Mouse (Mus musculus): ENCODE data around the gene Ttc21a. TPM values are rescaled to one million over a fixed set of nuclear protein-coding genes. Genes with fewer than 3 reads are reported as not detected.
A peak's percentile ranks its signal among the peaks of the same experiment; 100 is the strongest.

The Ttc21a gene
- polyA plus RNA-seq (2014; fragmentation: Nextera tagmentation; extraction: Ambion mirVana): 0.10 and 0.33 TPM in 2 replicates

DNA sequence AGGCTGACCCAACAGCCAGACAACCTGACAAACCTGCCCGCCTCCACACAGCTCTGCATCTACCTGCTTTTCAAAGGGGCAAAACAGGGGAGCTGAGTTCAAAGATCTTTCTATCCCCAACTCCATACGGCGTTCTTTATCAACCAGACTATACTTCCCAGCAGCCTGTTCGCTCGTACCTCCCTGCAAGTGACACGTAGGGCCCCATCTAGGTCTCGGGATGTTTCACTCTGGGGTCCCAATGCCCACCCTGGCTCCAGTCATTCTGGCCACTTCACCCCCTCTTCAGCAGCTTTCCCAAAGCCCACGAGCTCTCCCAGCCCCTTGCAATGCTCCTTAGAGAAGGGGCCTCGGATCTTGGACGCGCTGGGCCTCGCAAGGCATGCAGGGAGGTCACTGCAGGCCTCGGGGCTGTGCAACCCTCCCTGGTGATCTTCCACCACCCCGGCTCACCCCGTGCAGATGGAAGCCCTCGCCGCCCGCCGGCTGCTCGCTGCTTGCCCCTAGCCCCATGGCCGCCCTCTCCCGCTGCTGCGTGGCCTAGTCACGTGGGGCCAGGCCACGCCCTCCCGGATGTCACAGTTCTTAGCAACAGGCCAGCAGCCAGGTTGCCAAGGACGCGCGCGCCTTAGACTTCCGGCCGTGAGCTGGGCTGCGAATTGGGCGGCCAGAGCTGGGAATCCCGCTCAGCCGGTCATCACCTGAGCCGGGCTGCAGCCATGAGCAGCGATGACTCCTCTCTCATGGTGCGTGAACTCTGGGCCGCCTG, at the start of gene Ttc21a, which contains the start of gene Gorasp1:
TSS of gene Ttc21a (plus strand) at position 602 of the 769 bp plus-strand sequence.
TSS of gene Gorasp1 (minus strand) at position 561 of the 769 bp plus-strand sequence.
- WGBS: 2% methylated on average over 40 of the region's 40 CpGs
- DNase-seq (ENCODE audit: low spot score) (peak; percentile 96), ATAC-seq (replicated peaks; ENCODE audit: insufficient number of reproducible peaks, low FRiP score, low TSS enrichment, low read depth) (peak; percentile 86)
- Histone ChIP-seq H3K4me2 (ENCODE audit: low read depth, low read length) (peak within 1 kb of the TSS; percentile 87), H3K9me3 (replicated peaks; ENCODE audit: control insufficient read depth, low read length) (no peaks in the 10 kb centered on the region), H3K27me3 (ENCODE audit: control insufficient read depth, insufficient read depth, low read length) (no peaks in the 10 kb centered on the region), H3K4me3 (ENCODE audit: low read depth, low read length) (peak within 1 kb of the TSS; percentile 76), H3K4me1 (ENCODE audit: control insufficient read depth, insufficient read depth, low read length) (no peaks in the 10 kb centered on the region), H3K9ac (replicated peaks; ENCODE audit: low read length) (peak within 1 kb of the TSS; percentile 90), H3K27ac (replicated peaks; ENCODE audit: low read depth, low read length) (0 out of 2 replicates have a peak within 1 kb of the TSS, but pooled peaks have one; percentile 56), H3K36me3 (replicated peaks; ENCODE audit: control insufficient read depth, insufficient read depth, low read depth, low read length) (no peaks in the 10 kb centered on the region; the same call in 1 of the 2 replicates)

GRCm38 (mm10) chr9:119888843-119889246, 48.6 kb upstream of the Ttc21a start:
- H3K9me3 ChIP-seq (replicated peaks; ENCODE audit: control insufficient read depth, low read length): no peaks in the 10 kb centered on the region
- peak; percentile 40 for DNase-seq (ENCODE audit: low spot score)
- H3K27me3 ChIP-seq (ENCODE audit: control insufficient read depth, insufficient read depth, low read length): no peaks in the 10 kb centered on the region
- H3K36me3 ChIP-seq (replicated peaks; ENCODE audit: control insufficient read depth, insufficient read depth, low read depth, low read length): no peaks in the 10 kb centered on the region
- no peak overlapping the region for H3K4me3 ChIP-seq (ENCODE audit: low read depth, low read length)
- WGBS: 46% methylated on average over 2 of the region's 2 CpGs
- no peak; the same call in 1 of the 2 replicates for ATAC-seq (replicated peaks; ENCODE audit: insufficient number of reproducible peaks, low FRiP score, low TSS enrichment, low read depth)
- no peaks in the 10 kb centered on the region for H3K4me1 ChIP-seq (ENCODE audit: control insufficient read depth, insufficient read depth, low read length)
- H3K9ac ChIP-seq (replicated peaks; ENCODE audit: low read length): no peak overlapping the region; the same call in 1 of the 2 replicates
- no peak overlapping the region for H3K4me2 ChIP-seq (ENCODE audit: low read depth, low read length)
- no peak overlapping the region for H3K27ac ChIP-seq (replicated peaks; ENCODE audit: low read depth, low read length)

DNA sequence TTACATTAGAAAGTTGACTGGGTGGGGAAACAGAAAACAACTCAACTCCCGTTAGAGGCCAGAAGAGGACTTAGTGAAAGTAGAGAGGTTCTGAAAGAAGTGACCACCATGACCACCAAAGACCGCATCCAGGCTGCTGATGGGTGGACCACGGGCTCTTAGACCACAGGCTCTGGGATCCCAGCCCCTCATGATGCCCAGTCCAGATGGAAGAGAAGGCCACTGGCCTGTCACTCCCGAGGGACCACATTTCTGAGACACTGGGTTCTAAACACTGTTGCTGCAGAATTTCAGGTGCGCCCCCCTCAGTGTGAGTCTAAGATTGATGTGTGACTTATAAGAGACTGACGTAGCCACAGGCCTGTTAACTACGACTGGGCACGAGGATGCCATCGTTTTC, 48.0 kb upstream of the Ttc21a start:
- WGBS: 81% methylated on average over 9 of the region's 9 CpGs
- DNase-seq (ENCODE audit: low spot score) (no peak), ATAC-seq (replicated peaks; ENCODE audit: insufficient number of reproducible peaks, low FRiP score, low TSS enrichment, low read depth) (no peak)
- no peaks in the 10 kb centered on the region for H3K4me1 ChIP-seq (ENCODE audit: control insufficient read depth, insufficient read depth, low read length)
- no peaks in the 10 kb centered on the region for H3K36me3 ChIP-seq (replicated peaks; ENCODE audit: control insufficient read depth, insufficient read depth, low read depth, low read length)
- H3K27ac ChIP-seq (replicated peaks; ENCODE audit: low read depth, low read length): no peak overlapping the region
- no peaks in the 10 kb centered on the region for H3K9me3 ChIP-seq (replicated peaks; ENCODE audit: control insufficient read depth, low read length)
- H3K9ac ChIP-seq (replicated peaks; ENCODE audit: low read length): no peak overlapping the region
- no peaks in the 10 kb centered on the region for H3K27me3 ChIP-seq (ENCODE audit: control insufficient read depth, insufficient read depth, low read length)
- no peak overlapping the region for H3K4me2 ChIP-seq (ENCODE audit: low read depth, low read length)
- no peak overlapping the region for H3K4me3 ChIP-seq (ENCODE audit: low read depth, low read length)

- no peaks in the 10 kb centered on the region for H3K4me1 ChIP-seq (ENCODE audit: control insufficient read depth, insufficient read depth, low read length)
- H3K27me3 ChIP-seq (ENCODE audit: control insufficient read depth, insufficient read depth, low read length): no peaks in the 10 kb centered on the region
- 44% methylated on average over 2 of the region's 2 CpGs for WGBS
- DNase-seq (ENCODE audit: low spot score) (peak; percentile 49), ATAC-seq (replicated peaks; ENCODE audit: insufficient number of reproducible peaks, low FRiP score, low TSS enrichment, low read depth) (no peak)
- no peaks in the 10 kb centered on the region for H3K9me3 ChIP-seq (replicated peaks; ENCODE audit: control insufficient read depth, low read length)
- no peaks in the 10 kb centered on the region for H3K36me3 ChIP-seq (replicated peaks; ENCODE audit: control insufficient read depth, insufficient read depth, low read depth, low read length)
- no peak overlapping the region for H3K4me2 ChIP-seq (ENCODE audit: low read depth, low read length)
- H3K4me3 ChIP-seq (ENCODE audit: low read depth, low read length): no peak overlapping the region
- no peak overlapping the region for H3K27ac ChIP-seq (replicated peaks; ENCODE audit: low read depth, low read length)
- no peak overlapping the region for H3K9ac ChIP-seq (replicated peaks; ENCODE audit: low read length)
Measured at GRCm38 (mm10) chr9:119890692-119891091, 46.7 kb upstream of the Ttc21a start.

DNA sequence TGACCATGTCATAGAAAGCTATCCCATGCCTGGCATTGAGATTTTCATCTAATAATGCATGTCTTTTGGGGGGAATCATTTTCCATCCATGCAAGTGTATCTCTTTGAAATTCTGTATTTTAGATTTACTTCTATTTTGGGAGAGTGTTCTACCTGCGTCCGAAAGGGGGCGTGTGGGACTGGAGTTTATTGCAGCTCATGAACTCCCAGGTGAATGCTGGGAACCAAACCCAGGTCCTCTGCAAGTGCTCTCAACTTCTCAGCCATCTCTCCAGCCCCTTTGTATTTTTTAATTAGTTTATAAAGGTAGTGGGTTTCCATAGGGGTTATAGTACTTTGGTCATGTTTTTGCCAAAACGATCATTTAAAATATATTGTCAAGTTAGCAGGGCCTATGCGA, 43.5 kb upstream of the Ttc21a start:
- no peak overlapping the region for H3K9ac ChIP-seq (replicated peaks; ENCODE audit: low read length)
- no peaks in the 10 kb centered on the region for H3K9me3 ChIP-seq (replicated peaks; ENCODE audit: control insufficient read depth, low read length)
- H3K4me2 ChIP-seq (ENCODE audit: low read depth, low read length): no peak overlapping the region
- ATAC-seq (replicated peaks; ENCODE audit: insufficient number of reproducible peaks, low FRiP score, low TSS enrichment, low read depth): no peak
- H3K4me3 ChIP-seq (ENCODE audit: low read depth, low read length): no peak overlapping the region
- H3K4me1 ChIP-seq (ENCODE audit: control insufficient read depth, insufficient read depth, low read length): no peaks in the 10 kb centered on the region
- no peaks in the 10 kb centered on the region for H3K36me3 ChIP-seq (replicated peaks; ENCODE audit: control insufficient read depth, insufficient read depth, low read depth, low read length)
- DNase-seq (ENCODE audit: low spot score): no peak
- 88% methylated on average over 5 of the region's 5 CpGs for WGBS
- no peak overlapping the region for H3K27ac ChIP-seq (replicated peaks; ENCODE audit: low read depth, low read length)
- no peaks in the 10 kb centered on the region for H3K27me3 ChIP-seq (ENCODE audit: control insufficient read depth, insufficient read depth, low read length)

DNA sequence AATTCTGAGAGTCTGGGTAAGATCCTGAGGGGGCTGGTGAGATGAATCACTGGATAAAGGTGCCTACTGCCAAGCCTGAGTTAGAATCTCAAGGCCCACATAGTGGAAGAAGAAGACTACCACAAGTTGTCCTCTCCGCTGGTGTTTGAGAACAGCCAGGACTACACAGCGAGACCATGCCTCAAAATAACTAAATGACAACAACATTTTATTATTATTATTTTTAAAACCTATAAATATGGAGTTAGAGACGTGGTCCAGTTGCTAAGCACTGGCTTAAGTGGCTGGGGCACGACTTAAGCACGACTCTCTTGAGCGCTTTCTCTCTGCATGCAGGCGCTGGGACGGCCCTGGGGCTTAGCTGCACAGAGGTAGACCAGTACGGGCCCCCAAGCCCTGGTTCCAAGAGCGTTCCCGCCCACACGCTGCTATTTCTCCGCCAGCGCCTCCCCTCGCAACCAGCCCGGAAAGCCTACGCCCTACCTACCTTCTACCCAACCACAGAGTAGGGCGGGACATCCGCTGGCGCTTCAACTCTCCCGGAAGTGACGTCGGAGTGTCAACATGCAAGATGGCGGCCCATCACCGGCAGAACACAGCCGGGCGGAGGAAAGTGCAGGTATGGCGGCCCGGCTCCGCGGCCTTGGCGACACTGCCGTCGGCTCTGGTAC, 42.9 kb upstream of the Ttc21a start, which contains the start of gene Wdr48:
TSS of gene Wdr48 (plus strand) at position 540 of the 671 bp plus-strand sequence.
- peak within 1 kb of the TSS; percentile 99 for H3K4me3 ChIP-seq (ENCODE audit: low read depth, low read length)
- H3K27ac ChIP-seq (replicated peaks; ENCODE audit: low read depth, low read length): peak within 1 kb of the TSS; percentile 52; the same call in 1 of the 2 replicates
- 4% methylated on average over 34 of the region's 34 CpGs for WGBS
- H3K27me3 ChIP-seq (ENCODE audit: control insufficient read depth, insufficient read depth, low read length): no peaks in the 10 kb centered on the region
- peak; percentile 99 for ATAC-seq (replicated peaks; ENCODE audit: insufficient number of reproducible peaks, low FRiP score, low TSS enrichment, low read depth)
- H3K9me3 ChIP-seq (replicated peaks; ENCODE audit: control insufficient read depth, low read length): no peaks in the 10 kb centered on the region
- no peaks in the 10 kb centered on the region for H3K4me1 ChIP-seq (ENCODE audit: control insufficient read depth, insufficient read depth, low read length)
- no peaks in the 10 kb centered on the region for H3K36me3 ChIP-seq (replicated peaks; ENCODE audit: control insufficient read depth, insufficient read depth, low read depth, low read length)
- H3K4me2 ChIP-seq (ENCODE audit: low read depth, low read length): peak within 1 kb of the TSS; percentile 81
- H3K9ac ChIP-seq (replicated peaks; ENCODE audit: low read length): peak within 1 kb of the TSS; percentile 87
- peak; percentile 100 for DNase-seq (ENCODE audit: low spot score)

DNA sequence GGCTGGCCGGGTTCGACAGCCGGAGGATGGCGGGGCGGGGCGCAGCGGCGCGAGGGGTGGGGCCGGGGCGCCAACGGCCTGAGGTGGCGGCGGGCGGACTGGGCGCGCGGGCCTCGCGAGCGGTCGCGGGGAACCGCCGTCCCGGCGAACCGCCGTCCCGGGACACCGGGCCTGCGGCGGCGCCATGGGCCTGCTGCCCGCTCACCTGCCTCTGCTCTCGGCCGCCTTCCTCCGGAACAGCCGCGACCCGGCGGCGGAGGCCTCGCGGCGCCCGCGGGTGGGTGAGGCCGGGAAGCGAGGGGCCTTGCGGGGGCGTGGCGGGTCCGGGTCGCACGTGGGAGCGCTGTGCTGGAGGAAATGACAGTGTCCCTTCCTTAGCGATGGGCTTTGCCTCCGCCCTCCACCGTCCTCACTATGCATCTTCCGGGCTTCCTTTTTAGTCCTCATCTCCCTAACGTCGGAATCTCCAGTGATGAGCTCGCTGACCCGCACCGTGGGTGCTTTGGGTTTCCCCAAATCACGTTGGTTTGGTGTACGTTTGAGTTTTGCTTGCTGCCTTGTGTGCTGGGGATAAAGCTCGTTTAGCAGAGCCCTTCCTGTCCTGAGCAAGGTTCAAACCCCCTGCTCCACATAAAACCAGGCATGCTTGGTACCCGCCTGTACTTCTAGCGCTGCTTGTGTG, 42.2 kb upstream of the Ttc21a start:
- H3K4me2 ChIP-seq (ENCODE audit: low read depth, low read length): peak overlapping the region; percentile 81
- 1% methylated on average over 47 of the region's 71 CpGs for WGBS
- H3K9ac ChIP-seq (replicated peaks; ENCODE audit: low read length): peak overlapping the region; percentile 87
- peak overlapping the region; percentile 52; the same call in 1 of the 2 replicates for H3K27ac ChIP-seq (replicated peaks; ENCODE audit: low read depth, low read length)
- peak; percentile 5 for DNase-seq (ENCODE audit: low spot score)
- peak overlapping the region; percentile 99 for H3K4me3 ChIP-seq (ENCODE audit: low read depth, low read length)
- H3K4me1 ChIP-seq (ENCODE audit: control insufficient read depth, insufficient read depth, low read length): no peaks in the 10 kb centered on the region
- H3K36me3 ChIP-seq (replicated peaks; ENCODE audit: control insufficient read depth, insufficient read depth, low read depth, low read length): no peaks in the 10 kb centered on the region
- no peaks in the 10 kb centered on the region for H3K27me3 ChIP-seq (ENCODE audit: control insufficient read depth, insufficient read depth, low read length)
- ATAC-seq (replicated peaks; ENCODE audit: insufficient number of reproducible peaks, low FRiP score, low TSS enrichment, low read depth): peak; percentile 66
- no peaks in the 10 kb centered on the region for H3K9me3 ChIP-seq (replicated peaks; ENCODE audit: control insufficient read depth, low read length)
